Mouse (Mus musculus): ENCODE measurements around the gene Krt42.
A peak's percentile ranks its signal among the peaks of the same experiment; 100 is the strongest.
"Not testable (repeated sequence)": the region's sequence is repeated elsewhere in the genome, so short reads cannot be mapped to it uniquely, and the experiment has no call there.

Krt42 gene

DNA sequence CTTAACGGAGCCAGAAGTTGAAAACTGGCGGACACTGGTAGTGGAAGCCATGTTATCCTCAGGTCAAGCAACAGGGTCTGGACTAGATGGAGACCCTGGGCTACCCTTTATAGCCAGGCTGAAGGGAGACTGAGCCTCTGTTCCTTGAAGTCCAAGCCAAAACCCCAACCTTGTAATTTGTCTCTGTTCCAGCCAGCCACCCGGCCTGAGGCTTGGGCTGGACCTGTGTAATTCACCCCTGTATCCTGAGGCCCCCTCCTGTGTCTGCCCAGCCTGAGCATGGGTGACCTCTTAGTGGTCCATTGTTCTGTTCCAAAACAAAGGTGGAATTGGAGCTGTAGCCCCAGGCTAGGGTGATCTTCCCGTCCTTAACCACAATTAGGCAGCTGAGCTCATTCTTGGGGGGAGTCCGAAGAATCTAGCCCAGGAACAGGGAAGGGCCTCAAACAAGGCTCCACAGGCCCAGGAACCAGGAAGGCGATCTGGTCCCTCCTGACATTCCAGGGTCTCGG lies at the start of gene Krt42:
Gene Krt42 (minus strand): TSS at position 51 of the 512 bp plus-strand sequence.
- DNase-seq (ENCODE audit: low spot score): no peak

- DNase-seq (ENCODE audit: low spot score): no peak
These were observed 49.1 kb upstream of the Krt42 start for GRCm38 (mm10) chr11:100318529-100319451.

- DNase-seq (ENCODE audit: low spot score): no peak
These were observed 48.2 kb upstream of the Krt42 start for GRCm38 (mm10) chr11:100317826-100318380.

DNA sequence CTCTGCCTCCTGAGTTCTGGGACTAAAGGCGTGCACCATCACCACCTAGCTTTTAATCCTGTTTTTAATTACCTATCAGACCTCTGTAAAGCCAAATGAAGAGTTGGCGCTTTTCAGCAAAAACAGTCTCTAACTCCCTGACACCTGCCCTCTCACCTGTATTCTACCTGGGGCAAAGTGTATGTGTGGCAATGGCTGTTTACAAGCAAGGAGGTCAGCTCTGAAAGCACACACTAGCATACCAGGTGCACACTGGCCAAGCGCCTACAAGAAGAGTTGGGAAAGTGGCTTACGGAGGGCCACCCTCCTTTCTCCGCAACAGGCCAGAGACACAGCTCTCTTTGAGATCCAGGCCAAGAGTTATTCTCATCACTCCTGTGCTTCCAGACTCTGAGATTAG lies 45.8 kb upstream of the Krt42 start:
- DNase-seq (ENCODE audit: low spot score): no peak

DNA sequence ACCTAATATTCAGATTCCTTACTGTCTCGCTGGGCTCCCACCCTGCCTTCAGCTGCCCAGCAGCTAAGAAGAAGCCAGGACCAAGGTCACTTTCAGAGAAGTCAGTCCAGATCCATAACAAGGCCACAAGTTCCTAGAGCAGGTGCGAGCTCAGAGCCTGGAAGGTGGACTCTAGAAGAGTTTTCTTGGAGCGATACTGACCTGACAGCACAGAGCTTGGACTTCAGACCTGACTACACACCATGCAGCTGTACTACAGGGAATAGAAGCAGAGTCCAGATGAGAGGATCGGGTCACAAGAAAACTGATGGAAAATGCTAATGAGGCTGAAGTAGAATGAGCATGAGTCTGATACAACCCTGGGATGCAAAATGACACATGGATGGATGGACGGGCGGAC lies 43.8 kb upstream of the Krt42 start:
- no peak for DNase-seq (ENCODE audit: low spot score)

DNA sequence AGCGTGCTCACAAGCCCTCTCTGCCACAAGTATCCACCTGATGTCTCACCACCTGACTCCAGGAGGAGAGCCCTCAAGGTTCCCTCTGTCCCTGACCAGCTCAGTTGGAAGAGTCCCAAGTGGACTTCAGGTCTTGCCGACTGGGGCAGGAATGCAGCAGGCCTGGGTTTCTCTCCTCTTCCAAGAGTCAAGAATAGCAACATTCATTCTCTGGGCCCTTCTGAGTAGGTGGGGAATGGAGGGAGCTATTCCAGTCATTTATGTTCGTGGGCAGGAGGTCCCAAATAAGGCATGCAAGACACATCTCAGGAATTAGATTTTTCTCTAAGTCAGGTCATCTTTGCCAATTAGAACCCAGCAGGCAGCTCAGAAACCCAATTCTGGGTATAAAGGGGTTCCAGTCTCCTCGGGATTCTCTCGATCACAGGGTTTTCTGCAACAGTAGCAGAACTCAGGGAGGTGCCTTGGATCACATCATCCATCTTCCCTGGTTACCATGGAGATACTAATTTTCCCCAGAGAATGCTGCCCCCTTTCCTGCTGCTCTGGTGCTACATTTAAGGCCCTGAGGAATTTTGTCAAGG lies 42.5 kb upstream of the Krt42 start:
- no peak for DNase-seq (ENCODE audit: low spot score)

DNA sequence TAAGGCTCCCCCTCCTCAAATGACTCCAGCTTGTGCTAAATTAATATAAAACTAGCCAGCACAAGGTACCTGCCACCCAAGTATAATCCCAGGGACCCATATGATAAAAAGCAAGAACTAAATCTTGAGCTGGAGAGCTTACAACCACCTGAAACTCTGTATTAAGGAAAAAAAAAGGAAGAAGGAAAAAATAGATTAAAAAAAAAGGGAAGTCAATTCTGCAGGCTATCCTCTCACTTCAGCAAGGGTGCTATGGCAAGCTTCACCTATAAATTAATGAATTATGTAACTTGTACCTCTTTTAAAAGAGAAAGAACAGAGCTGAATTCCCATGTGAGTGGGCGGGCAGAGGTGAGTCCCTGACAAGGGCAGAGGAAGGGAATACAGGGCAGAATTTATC lies 42.0 kb upstream of the Krt42 start:
- DNase-seq (ENCODE audit: low spot score): no peak

DNA sequence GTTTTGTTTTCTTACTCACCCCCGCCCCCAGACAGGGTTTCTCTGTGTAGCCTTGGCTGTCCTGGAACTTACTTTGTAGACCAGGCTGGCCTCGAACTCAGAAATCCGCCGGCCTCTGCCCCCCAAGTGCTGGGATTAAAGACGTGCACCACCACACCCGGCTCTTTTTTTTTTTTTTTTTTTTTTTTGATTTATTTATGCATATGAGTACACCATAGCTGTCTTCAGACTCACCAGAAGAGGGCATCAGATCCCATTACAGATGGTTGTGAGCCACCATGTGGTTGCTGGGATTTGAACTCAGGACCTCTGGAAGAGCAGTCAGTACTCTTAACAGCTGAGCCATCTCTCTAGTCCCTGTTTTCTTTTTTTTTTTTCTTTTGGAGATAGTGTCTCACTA lies 39.0 kb upstream of the Krt42 start:
- DNase-seq (ENCODE audit: low spot score): not testable (repeated sequence)

GRCm38 (mm10) chr11:100307900-100308299 lies 38.2 kb upstream of the Krt42 start:
- DNase-seq (ENCODE audit: low spot score): no peak

DNA sequence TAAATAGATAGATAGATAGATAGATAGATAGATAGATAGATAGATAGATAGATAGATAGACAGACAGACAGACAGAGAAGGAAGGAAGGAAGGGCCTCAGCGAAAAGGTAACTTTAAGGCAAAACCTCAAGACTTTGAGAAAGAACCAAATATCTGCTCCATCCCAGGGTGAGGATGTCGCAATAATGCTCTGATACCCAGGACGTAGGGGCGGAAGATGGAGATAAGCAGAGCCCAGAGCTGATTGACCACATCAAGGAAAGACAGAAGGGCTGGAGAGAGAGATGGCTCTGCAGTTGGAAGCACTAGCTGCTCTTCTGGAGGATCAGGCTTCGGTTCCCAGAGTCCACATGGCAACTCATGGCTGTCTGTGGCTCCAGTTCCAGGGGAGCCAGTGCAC lies 31.6 kb upstream of the Krt42 start:
- DNase-seq (ENCODE audit: low spot score): no peak

- DNase-seq (ENCODE audit: low spot score): peak; percentile 86
These were observed 30.6 kb upstream of the Krt42 start for GRCm38 (mm10) chr11:100300293-100300692.

- DNase-seq (ENCODE audit: low spot score): peak; percentile 93
These were observed 28.8 kb upstream of the Krt42 start for GRCm38 (mm10) chr11:100298274-100299036.

GRCm38 (mm10) chr11:100297801-100298200 lies 28.1 kb upstream of the Krt42 start:
- peak; percentile 61 for DNase-seq (ENCODE audit: low spot score)

DNA sequence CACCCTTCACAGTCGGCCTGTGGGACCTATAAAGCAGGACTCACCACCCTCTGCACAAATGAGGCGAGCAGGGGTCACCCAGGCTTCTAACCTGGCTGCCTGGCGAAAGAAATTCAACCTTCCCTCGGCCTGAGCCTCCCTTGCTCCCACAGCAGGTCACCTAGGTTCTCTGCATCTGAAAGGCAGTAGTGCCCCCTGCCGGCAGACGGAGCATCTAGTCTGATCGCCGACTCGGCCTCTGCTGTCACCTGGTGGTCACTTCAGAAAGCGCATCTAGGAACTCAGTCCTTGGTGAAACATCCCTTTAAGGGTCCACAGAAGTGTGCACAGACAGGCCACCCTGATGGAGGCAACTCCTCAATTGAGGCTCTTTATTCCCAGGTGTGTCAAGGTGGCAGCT lies 25.6 kb upstream of the Krt42 start:
- DNase-seq (ENCODE audit: low spot score): peak; percentile 93

GRCm38 (mm10) chr11:100292884-100293283 lies 23.2 kb upstream of the Krt42 start:
- DNase-seq (ENCODE audit: low spot score): no peak

DNA sequence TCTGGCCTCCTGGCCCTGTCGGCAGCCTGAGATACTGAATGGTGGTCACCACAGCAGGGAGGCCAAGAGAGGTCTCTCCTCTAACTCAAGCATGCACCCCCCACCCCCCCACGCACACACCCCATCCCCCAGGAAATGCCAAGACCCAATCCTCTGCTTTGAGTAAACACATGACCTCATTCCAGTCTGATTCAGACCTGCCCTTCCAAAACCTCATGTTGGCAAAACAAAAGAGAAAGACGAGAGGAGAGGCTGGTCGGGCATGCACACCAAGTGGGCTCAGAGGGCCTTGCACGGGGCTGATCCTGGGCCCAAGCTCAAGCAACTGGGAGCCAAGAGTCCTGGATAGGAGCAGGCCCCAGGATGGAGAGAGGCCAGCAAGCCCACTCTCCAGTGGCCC lies 20.6 kb upstream of the Krt42 start:
- DNase-seq (ENCODE audit: low spot score): no peak

GRCm38 (mm10) chr11:100288942-100289341 lies 19.3 kb upstream of the Krt42 start:
- peak; percentile 58 for DNase-seq (ENCODE audit: low spot score)

DNA sequence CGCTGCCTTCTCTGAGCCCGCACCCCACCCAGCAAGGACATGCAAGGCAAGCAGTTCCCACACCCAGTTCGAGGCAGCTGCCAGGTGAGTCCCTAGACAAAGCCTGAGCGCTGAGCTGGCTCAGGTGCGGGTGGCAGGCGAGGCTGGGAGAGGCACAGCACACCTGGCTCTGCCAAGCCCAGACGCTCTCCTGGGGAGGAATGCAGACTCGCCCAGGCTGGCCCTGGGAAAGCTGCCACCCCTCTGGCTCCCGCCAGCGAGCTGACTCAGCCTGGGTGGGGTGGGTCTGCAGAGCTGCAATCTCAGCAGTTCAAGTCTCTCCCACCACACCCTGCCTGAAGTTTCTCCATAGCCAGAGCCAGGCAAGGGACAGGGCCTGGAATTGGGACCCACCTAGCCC lies 17.4 kb upstream of the Krt42 start:
- no peak for DNase-seq (ENCODE audit: low spot score)

GRCm38 (mm10) chr11:100284988-100285387 lies 15.3 kb upstream of the Krt42 start:
- no peak for DNase-seq (ENCODE audit: low spot score)

- DNase-seq (ENCODE audit: low spot score): peak; percentile 93
These were observed 12.9 kb upstream of the Krt42 start for GRCm38 (mm10) chr11:100282549-100282948.

- DNase-seq (ENCODE audit: low spot score): peak; percentile 94
These were observed 12.2 kb upstream of the Krt42 start for GRCm38 (mm10) chr11:100281596-100282544.
